Mouse (Mus musculus) G1E (cell line): ENCODE data around the gene Olfr1214.

ENCODE experiments used
- CTCF ChIP-seq: IDR thresholded peaks from 2 replicates; pipeline ENCODE4 v1.5.1; 2012; ENCODE audit warnings: low read depth, low read length, inconsistent platforms, mixed read lengths
- GATA1 ChIP-seq: IDR thresholded peaks from 2 replicates; pipeline ENCODE4 v1.6.1; 2012; ENCODE audit warnings: borderline replicate concordance, low read length, inconsistent platforms, mixed read lengths
- GATA2 ChIP-seq: IDR thresholded peaks from 2 replicates; pipeline ENCODE4 v1.6.1; 2012; ENCODE audit warnings: low read depth, low read length, inconsistent platforms, borderline replicate concordance

DNA sequence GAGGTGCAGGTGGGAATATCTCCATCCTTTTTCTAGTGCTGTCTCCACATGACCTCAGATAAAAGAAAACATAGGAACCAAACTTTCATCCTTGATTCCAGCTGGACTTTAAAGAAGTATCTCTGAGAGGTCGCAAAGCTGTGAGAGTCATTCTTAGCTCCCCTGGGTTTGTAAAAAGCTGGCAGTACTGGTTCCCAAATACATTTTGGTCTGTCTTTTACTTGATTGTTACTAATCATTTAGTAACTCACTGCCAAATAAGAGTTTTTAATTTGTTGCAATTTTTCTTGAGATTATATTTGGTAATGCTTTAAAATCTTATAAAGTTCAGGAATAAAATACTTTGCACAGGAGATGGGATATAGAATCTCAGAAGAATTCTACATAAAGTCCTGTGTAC lies 54.4 kb downstream of the Olfr1214 start, which contains the start of gene Olfr1211:
- TF ChIP-seq GATA1 (no peak), CTCF (no peak), GATA2 (no peak)
